Mouse (Mus musculus): ENCODE measurements around the gene Ptgds. TPM values are rescaled to one million over a fixed set of nuclear protein-coding genes. Genes with fewer than 3 reads are reported as not detected.

The Ptgds gene
- polyA plus RNA-seq, 1 experiment from 2014 or later = 3.0 TPM

DNA sequence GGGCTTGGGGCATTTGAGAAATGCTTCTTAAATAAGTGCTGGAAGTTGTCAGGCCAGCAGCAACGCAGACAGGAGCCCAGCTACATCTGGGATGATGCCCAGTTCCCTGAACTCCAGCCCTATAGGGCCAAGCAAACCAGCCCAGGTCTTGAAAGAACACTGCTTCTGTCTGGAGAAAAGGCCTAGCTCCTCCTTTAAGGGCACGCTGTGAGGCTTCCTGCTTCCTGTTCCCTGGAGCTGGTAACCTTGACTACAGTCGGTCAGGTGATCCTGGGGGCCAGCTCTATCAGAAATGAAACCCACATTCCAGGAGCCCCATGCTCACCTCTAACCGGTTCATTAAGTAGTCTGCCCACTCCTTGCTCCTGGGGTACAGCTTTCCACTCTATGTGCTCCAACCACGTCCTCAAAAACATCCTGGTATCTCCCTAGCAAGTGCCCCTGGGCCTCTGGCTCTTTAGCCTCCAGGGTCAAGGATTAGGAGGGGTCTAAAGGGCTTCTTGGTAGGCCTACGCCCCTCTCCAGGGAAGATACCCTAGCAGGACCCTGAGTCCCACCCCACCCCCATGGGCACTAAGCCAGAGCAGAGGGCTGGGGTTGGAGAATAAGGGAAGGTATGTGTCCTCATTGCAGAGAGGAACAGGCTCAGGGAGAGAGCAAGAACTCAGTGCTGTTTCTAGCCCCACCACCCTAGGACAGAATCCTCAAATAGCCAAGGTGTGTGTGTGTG, 28.2 kb upstream of the Ptgds start:
- no peak overlapping the region for H3K9ac ChIP-seq
- no peak for ATAC-seq (ENCODE audit: low FRiP score)
- H3K36me3 ChIP-seq = peaks cover 6% of the 10 kb centered on the region
- no peak overlapping the region for H3K4me3 ChIP-seq
- H3K4me2 ChIP-seq (replicated peaks) = no peak overlapping the region
- H3K9me3 ChIP-seq (replicated peaks) = no peaks in the 10 kb centered on the region
- H3K4me1 ChIP-seq = peaks cover 18% of the 10 kb centered on the region
- H3K27me3 ChIP-seq = no peaks in the 10 kb centered on the region
- H3K27ac ChIP-seq = no peak overlapping the region
- WGBS = 60% methylated on average over 6 of the region's 6 CpGs

DNA sequence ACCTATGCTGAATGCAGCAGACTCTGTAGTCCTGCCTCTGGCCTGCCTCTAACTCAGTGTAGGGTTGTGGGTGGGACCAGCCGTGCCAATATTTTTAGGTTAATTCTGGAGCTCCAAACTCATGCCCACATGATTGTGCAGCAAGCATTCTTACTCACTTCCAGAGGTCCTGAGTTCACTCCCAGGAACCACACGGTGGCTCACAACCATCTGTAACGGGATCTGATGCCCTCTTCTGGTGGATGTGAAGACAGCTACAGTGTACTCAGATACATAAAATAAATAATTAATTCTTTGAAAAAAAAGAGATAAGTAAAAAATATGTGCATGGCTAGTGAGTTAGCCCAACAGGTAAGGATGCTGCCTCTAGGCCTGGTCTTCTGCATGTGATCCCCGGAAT, 26.6 kb upstream of the Ptgds start:
- H3K36me3 ChIP-seq = no peaks in the 10 kb centered on the region

DNA sequence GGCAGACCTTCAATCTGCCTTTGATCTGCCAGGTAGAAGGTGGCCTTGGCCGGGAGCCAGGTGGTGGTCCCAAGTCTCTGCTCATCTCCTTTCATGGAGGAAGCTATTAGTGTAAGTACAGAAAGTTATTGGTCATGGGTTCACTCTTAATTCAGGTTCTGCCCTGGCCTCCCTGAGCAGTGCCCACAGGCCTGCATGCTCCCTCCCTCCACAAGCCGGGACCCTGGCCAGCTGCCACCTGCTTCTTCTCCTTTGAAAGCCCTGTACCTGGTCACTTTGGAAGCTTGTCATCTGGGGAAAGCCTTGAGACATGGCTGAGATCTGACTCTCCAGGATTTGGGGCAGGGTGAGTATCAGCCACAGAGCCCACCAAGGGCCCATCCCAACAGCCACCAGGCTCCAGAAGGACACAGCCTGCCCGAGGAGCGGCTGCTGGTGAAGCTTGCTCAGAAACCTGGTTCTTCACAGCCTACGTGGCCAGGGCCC, 23.7 kb upstream of the Ptgds start, which contains the start of gene Lcn12:
Lcn12 (minus strand) TSS at position 436 of the 486 bp plus-strand sequence.
- no peaks in the 10 kb centered on the region for H3K27me3 ChIP-seq
- no peak within 1 kb of the TSS for H3K4me3 ChIP-seq
- no peaks in the 10 kb centered on the region for H3K36me3 ChIP-seq
- no peak within 1 kb of the TSS for H3K4me2 ChIP-seq (replicated peaks)
- H3K4me1 ChIP-seq = no peaks in the 10 kb centered on the region
- no peak for ATAC-seq (ENCODE audit: low FRiP score)
- no peak within 1 kb of the TSS for H3K9ac ChIP-seq
- no peaks in the 10 kb centered on the region for H3K9me3 ChIP-seq (replicated peaks)
- no peak within 1 kb of the TSS for H3K27ac ChIP-seq
- 86% methylated on average over 5 of the region's 5 CpGs for WGBS

More for the DNA sequence above, 26.6 kb upstream of the Ptgds start:
- Histone ChIP-seq H3K4me1 (peaks cover 8% of the 10 kb centered on the region), H3K4me3 (no peak overlapping the region), H3K4me2 (replicated peaks) (no peak overlapping the region), H3K27me3 (no peaks in the 10 kb centered on the region), H3K27ac (no peak overlapping the region), H3K9ac (no peak overlapping the region), H3K9me3 (replicated peaks) (no peaks in the 10 kb centered on the region)
- no peak for ATAC-seq (ENCODE audit: low FRiP score)
- 43% methylated on average over 4 of the region's 4 CpGs for WGBS

DNA sequence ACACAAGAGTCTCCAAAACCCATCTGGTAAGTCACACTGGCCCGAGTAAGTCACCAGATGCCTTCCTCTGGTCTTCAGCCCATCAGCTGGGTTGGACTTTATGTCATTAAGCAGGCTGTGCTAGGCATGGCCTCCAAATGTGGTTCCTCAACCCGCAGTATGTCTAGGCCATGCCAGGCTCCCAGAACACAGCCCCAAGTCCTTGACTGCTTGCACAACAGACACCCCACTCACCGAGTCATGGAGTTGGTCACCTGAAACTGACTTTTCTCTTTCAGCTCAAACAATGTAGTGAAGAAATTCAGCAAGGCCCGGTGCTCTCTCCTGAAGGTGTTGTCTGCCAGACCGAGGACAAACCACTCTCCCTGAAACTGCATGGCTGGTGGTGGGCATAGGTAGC, 23.1 kb upstream of the Ptgds start:
- H3K27ac ChIP-seq = no peak overlapping the region
- no peaks in the 10 kb centered on the region for H3K9me3 ChIP-seq (replicated peaks)
- WGBS = 90% methylated on average over 5 of the region's 5 CpGs
- ATAC-seq (ENCODE audit: low FRiP score) = no peak
- no peak overlapping the region for H3K4me3 ChIP-seq
- no peaks in the 10 kb centered on the region for H3K36me3 ChIP-seq
- no peak overlapping the region for H3K9ac ChIP-seq
- no peaks in the 10 kb centered on the region for H3K4me1 ChIP-seq
- no peak overlapping the region for H3K4me2 ChIP-seq (replicated peaks)
- no peaks in the 10 kb centered on the region for H3K27me3 ChIP-seq

DNA sequence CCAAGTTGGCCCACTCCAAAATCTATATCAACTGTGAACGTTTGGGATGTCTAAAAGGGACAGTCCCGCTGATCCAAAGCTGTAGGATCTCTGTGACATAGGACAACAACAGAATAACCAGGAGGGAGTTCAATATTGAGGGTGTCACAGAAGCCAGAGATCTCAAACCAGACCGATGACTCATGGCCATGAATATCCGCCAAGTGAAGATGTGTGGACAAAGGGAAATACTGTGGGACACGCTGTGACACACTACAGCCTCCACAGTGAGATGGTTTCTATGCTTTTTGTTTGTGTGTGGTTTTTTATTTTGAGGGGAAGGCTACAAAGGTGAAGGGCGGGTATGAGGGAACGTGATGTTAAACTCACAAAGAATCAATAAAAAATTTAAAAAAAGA, 18.8 kb upstream of the Ptgds start:
- 0 out of 2 replicates have a peak, but pooled peaks cover 3% of the 10 kb centered on the region for H3K27me3 ChIP-seq
- H3K9ac ChIP-seq = no peak overlapping the region
- 82% methylated on average over 7 of the region's 7 CpGs for WGBS
- no peaks in the 10 kb centered on the region for H3K9me3 ChIP-seq (replicated peaks)
- no peak overlapping the region for H3K4me2 ChIP-seq (replicated peaks)
- H3K27ac ChIP-seq = no peak overlapping the region
- H3K36me3 ChIP-seq = no peaks in the 10 kb centered on the region
- H3K4me3 ChIP-seq = no peak overlapping the region
- no peaks in the 10 kb centered on the region for H3K4me1 ChIP-seq
- no peak for ATAC-seq (ENCODE audit: low FRiP score)

DNA sequence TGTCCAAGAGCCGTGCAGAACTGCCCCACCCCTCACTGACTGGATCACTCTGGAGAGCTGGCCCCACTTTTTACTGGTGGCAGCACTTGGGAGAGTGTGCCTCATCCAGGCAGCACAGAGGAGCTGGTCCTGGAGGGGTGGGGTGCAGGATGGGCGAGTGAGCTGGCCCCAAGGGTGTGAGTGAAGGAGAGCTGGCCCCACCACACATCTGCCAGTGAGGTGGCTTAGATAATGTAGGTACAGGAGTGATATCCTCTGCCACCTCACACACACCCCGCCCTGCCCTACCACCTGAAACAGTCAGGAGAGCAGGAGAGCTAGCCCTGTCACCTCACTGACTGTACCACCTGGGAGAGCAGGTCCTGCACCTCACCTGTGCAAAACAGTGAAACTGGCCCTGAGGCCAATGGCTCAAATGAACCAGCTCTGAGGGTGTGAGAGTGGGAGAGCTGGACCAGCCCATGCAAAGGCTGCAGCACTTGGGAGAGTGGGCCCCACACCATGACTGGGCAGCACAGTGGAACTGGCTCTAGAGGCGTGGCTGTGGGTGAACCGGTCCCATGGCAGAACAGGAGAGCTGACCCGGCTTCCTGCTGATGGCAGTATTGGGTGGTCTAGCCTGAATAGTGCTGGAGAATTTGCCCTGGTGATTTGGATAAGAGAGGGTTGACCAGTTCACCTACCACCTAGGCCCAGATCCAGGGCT, 18.3 kb upstream of the Ptgds start:
- H3K27ac ChIP-seq = no peak overlapping the region
- H3K27me3 ChIP-seq = 0 out of 2 replicates have a peak, but pooled peaks cover 3% of the 10 kb centered on the region
- no peak for ATAC-seq (ENCODE audit: low FRiP score)
- H3K36me3 ChIP-seq = no peaks in the 10 kb centered on the region
- no peaks in the 10 kb centered on the region for H3K9me3 ChIP-seq (replicated peaks)
- no peak overlapping the region for H3K4me2 ChIP-seq (replicated peaks)
- no peak overlapping the region for H3K9ac ChIP-seq
- H3K4me1 ChIP-seq = no peaks in the 10 kb centered on the region
- WGBS = 76% methylated on average over 6 of the region's 6 CpGs
- H3K4me3 ChIP-seq = no peak overlapping the region

DNA sequence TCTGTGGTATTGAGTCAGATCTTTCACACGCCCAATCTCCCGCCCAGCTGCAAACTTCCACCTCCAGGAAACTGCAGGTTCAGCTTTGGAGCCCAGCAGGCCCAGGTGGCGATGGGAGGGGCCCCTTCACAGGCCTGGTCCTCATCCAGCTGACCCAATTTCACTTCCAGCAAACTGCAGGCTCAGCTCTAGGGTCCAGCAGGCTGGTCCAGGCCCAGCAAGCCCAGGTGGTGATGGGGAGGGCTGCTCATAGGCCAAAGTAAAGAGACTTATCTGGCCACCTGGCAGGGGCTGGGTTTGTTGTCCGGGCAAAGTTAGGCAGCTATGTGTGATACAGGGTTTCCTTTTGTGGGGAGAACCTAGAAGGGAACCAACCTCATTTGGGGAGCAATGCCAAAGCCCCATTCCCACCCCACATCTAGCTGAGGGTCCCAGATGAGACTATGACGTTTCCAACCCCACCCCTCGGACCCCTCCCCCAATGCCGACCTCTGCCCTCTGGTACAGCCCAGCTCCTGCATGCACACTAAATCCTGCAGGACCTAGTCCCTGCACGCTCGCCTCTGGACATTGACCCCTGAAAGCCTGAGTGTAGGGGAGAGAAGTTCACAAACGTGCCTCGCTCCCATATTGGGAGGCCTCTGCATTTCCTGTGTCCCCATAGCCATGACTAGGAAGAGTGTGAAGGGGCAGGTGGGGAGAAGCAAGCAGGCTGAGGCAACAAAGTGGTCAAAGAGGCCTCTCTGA, 15.2 kb upstream of the Ptgds start:
- no peaks in the 10 kb centered on the region for H3K4me1 ChIP-seq
- H3K9me3 ChIP-seq (replicated peaks) = no peaks in the 10 kb centered on the region
- no peak overlapping the region for H3K4me3 ChIP-seq
- no peaks in the 10 kb centered on the region for H3K36me3 ChIP-seq
- no peak overlapping the region for H3K4me2 ChIP-seq (replicated peaks)
- 71% methylated on average over 11 of the region's 11 CpGs for WGBS
- no peak for ATAC-seq (ENCODE audit: low FRiP score)
- H3K27ac ChIP-seq = no peak overlapping the region
- 0 out of 2 replicates have a peak, but pooled peaks cover 3% of the 10 kb centered on the region for H3K27me3 ChIP-seq
- H3K9ac ChIP-seq = no peak overlapping the region

DNA sequence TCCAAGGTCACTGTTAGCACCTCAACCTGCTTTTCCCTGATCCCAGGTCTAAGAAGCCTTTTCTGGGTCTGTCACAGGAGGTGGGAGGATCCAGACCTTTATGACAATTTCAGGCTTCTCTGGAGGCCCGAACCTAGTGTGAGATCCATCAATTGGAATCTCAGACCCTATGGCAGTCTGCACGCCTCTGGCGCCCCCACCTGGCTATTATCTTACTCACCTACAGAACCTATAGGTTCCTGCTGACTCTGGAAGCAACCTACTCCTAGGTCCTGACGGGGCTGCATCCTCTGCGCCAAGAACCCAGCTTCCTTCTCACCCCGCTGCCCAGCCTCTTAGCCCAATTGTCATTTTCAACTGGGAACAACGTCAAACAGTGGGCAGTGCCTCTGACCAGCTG, 13.1 kb upstream of the Ptgds start:
- Histone ChIP-seq H3K36me3 (no peaks in the 10 kb centered on the region), H3K4me2 (replicated peaks) (no peak overlapping the region), H3K27ac (no peak overlapping the region), H3K9me3 (replicated peaks) (no peaks in the 10 kb centered on the region), H3K4me1 (no peaks in the 10 kb centered on the region), H3K27me3 (0 out of 2 replicates have a peak, but pooled peaks cover 7% of the 10 kb centered on the region), H3K9ac (no peak overlapping the region), H3K4me3 (no peak overlapping the region)
- WGBS = 31% methylated on average over 7 of the region's 7 CpGs
- ATAC-seq (ENCODE audit: low FRiP score) = no peak

DNA sequence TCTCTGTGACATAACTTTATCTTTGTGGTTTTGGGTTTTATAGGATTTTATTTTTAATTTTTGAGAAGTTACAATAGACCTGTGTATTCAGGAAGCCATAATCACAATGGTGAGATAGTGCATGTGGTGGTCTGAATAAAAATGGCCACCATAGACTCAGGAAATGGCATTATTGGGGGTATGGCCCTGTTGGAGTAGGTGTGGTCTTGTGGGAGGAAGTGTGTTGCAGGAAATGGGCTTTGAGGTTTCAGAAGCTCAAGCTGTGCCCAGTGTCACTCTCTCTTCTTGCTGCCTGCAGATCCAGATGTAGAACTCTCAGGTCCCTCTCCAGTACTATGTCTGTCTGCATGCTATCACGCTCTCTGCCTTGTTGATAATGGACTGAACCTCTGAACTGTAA, 10.7 kb upstream of the Ptgds start:
- no peak overlapping the region for H3K4me3 ChIP-seq
- H3K27me3 ChIP-seq = peaks cover 7% of the 10 kb centered on the region; the same call in 1 of the 2 replicates
- H3K4me1 ChIP-seq = no peaks in the 10 kb centered on the region
- H3K36me3 ChIP-seq = no peaks in the 10 kb centered on the region
- H3K4me2 ChIP-seq (replicated peaks) = no peak overlapping the region
- H3K9ac ChIP-seq = no peak overlapping the region
- no peaks in the 10 kb centered on the region for H3K9me3 ChIP-seq (replicated peaks)
- 84% methylated on average over 1 of the region's 1 CpGs for WGBS
- no peak for ATAC-seq (ENCODE audit: low FRiP score)
- H3K27ac ChIP-seq = no peak overlapping the region

DNA sequence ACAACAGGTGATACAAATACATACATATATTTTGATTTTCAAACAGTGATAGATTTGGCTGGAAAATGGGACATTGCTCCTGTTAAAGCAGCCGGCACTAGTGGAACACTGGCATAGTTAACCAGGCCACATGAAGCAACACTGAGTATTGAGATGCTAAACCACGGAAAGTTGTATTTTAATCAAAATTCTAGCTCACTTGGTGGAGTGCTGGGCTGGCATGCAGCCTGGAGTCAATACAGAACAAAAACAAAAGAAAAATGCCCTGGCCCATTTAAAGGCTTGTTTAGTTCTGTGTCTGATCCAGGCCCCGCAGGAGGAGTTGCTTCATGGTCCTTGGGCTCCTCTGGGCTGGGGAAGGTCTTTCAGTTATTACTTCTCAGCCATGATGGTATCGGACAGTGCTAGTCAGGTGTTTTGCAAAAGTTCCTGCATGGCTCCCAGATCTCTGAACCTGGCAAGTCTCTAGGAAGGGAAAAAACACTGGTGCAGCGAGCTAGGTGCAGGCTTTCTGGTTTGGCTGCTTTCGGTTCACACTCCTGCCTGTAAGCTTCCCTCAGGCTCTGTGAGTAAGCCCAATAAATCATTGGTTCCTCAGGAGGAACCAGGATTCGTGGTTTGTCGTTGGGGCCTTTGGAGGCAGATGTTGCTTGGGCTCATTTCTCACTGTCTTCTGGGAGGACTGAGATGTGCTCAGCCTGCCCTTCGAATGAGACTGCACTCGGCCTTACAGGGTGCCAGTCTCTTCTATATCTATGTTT, 9.9 kb upstream of the Ptgds start:
- H3K36me3 ChIP-seq = no peaks in the 10 kb centered on the region
- H3K4me3 ChIP-seq = no peak overlapping the region
- peaks cover 7% of the 10 kb centered on the region; the same call in 1 of the 2 replicates for H3K27me3 ChIP-seq
- H3K4me2 ChIP-seq (replicated peaks) = no peak overlapping the region
- H3K9me3 ChIP-seq (replicated peaks) = no peaks in the 10 kb centered on the region
- WGBS = 78% methylated on average over 10 of the region's 10 CpGs
- ATAC-seq (ENCODE audit: low FRiP score) = no peak
- H3K4me1 ChIP-seq = no peaks in the 10 kb centered on the region
- no peak overlapping the region for H3K27ac ChIP-seq
- no peak overlapping the region for H3K9ac ChIP-seq

DNA sequence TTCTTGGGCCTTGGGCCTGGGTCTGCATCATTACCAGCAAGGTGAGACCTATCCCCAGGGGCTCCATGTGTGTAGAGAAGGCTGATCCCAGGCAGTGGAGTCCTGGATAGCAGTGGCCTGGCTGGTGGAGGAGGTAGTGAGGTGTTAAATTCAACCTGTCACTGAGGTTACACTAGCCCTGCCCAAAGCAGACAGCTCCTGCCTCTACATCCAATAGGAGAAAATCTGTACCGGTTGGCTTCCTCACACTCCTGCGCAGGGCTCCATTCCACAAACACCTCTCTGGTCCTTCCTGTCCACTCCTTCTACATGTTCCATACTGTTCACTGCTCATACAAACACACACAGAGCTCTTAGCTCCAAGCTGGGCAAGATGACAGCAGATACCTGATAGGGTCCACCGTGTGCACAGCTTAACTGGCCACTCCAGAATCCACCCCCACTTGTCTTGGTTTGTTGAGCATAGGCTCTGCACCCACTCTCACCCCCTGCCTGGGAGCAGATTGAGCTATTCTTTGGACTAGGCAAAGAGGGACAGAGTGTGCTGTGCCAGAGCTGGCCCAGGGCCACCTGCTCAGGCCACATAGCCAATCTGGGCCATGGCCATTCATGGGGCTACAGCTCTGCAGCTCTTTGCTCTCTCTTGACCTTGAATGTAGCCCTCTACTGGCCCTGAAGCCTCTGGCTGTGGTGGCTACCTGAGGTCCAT, 8.3 kb upstream of the Ptgds start:
- 96% methylated on average over 3 of the region's 3 CpGs for WGBS
- H3K4me2 ChIP-seq (replicated peaks) = no peak overlapping the region

More for the DNA sequence above, 8.3 kb upstream of the Ptgds start:
- H3K4me3 ChIP-seq = no peak overlapping the region
- H3K9ac ChIP-seq = no peak overlapping the region
- peaks cover 5% of the 10 kb centered on the region; the same call in 1 of the 2 replicates for H3K27me3 ChIP-seq
- no peak for ATAC-seq (ENCODE audit: low FRiP score)
- H3K36me3 ChIP-seq = no peaks in the 10 kb centered on the region
- no peaks in the 10 kb centered on the region for H3K4me1 ChIP-seq
- H3K27ac ChIP-seq = no peak overlapping the region
- H3K9me3 ChIP-seq (replicated peaks) = no peaks in the 10 kb centered on the region
